Mouse (Mus musculus): ENCODE measurements at regions not wholly inside any gene's neighbourhood (a gene's known extent, or its start where the extent isn't known, plus 50 kb on each side); places are given as distances from the start of the nearest gene placed in this dataset.
"Not testable (repeated sequence)": the region's sequence is repeated elsewhere in the genome, so short reads cannot be mapped to it uniquely, and the experiment has no call there.

- Histone ChIP-seq H3K36me3 (no peaks in the 10 kb centered on the region), H3K4me1 (replicated peaks) (no peaks in the 10 kb centered on the region), H3K9me3 (replicated peaks) (no peaks in the 10 kb centered on the region), H3K9ac (no peak overlapping the region), H3K4me3 (replicated peaks) (no peak overlapping the region), H3K27ac (no peak overlapping the region), H3K27me3 (no peaks in the 10 kb centered on the region), H3K4me2 (no peak overlapping the region)
- no peak for ATAC-seq (ENCODE audit: low read depth)
- WGBS (ENCODE audit: insufficient replicate concordance) = 79% methylated on average over 4 of the region's 4 CpGs
- no peak for DNase-seq
Measured at GRCm38 (mm10) chr3:41504867-41505266, 50.7 kb upstream of the Jade1 start.

GRCm38 (mm10) chr3:41502161-41502560 is 53.4 kb upstream of the Jade1 start:
- 55% methylated on average over 3 of the region's 3 CpGs for WGBS (ENCODE audit: insufficient replicate concordance)
- no peak overlapping the region for H3K4me3 ChIP-seq (replicated peaks)

DNA sequence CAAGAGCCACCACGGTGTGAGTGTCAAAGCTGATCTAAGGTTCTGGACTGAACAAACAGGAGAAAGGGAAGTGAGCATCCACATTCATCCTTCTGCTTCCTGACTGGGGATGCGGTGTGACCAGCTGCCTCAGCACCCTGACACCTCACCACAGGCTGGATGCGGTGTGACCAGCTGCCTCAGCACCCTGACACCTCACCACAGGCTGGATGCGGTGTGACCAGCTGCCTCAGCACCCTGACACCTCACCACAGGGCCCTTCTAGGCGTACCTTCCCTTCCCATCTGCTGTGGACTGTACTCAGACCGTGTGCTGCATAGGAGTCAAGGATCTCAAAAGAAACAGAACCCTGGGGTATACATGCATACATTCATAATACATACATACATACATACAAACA is 53.9 kb upstream of the Jade1 start:
- not testable (repeated sequence) for H3K27ac ChIP-seq; H3K4me3 ChIP-seq (replicated peaks); H3K36me3 ChIP-seq; H3K9me3 ChIP-seq (replicated peaks); H3K27me3 ChIP-seq; ATAC-seq (ENCODE audit: low read depth); H3K4me2 ChIP-seq; DNase-seq; H3K9ac ChIP-seq; H3K4me1 ChIP-seq (replicated peaks)
- 31% methylated on average over 6 of the region's 6 CpGs for WGBS (ENCODE audit: insufficient replicate concordance)

More at GRCm38 (mm10) chr3:41502161-41502560, 53.4 kb upstream of the Jade1 start:
- H3K27ac ChIP-seq = no peak overlapping the region
- DNase-seq = no peak
- H3K4me1 ChIP-seq (replicated peaks) = no peaks in the 10 kb centered on the region
- no peak overlapping the region for H3K4me2 ChIP-seq
- no peaks in the 10 kb centered on the region for H3K27me3 ChIP-seq
- ATAC-seq (ENCODE audit: low read depth) = no peak
- no peaks in the 10 kb centered on the region for H3K36me3 ChIP-seq
- no peak overlapping the region for H3K9ac ChIP-seq
- no peaks in the 10 kb centered on the region for H3K9me3 ChIP-seq (replicated peaks)

DNA sequence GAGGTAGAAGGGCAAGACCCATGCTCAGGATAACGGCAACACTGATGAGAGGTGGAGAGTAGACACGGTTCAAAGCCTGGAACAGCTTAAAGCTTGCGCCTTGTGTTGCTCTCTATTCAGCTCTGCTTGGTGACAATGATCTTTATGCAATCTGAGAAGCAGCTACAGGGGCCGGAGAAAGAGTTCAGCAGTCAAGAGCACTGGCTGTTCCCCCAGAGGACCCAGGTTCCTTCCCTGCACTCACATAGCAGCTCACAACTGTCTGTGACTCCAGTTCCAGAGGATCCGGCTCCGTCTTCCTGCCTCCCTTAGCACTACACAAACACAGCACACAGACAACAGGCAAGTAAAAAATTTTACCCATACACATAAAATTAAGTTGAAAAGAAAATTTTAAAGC is 54.4 kb upstream of the Jade1 start:
- no peak overlapping the region for H3K4me3 ChIP-seq (replicated peaks)
- no peaks in the 10 kb centered on the region for H3K36me3 ChIP-seq
- H3K27me3 ChIP-seq = no peaks in the 10 kb centered on the region
- no peaks in the 10 kb centered on the region for H3K9me3 ChIP-seq (replicated peaks)
- no peak overlapping the region for H3K9ac ChIP-seq
- no peak for ATAC-seq (ENCODE audit: low read depth)
- DNase-seq = no peak
- H3K27ac ChIP-seq = no peak overlapping the region
- H3K4me1 ChIP-seq (replicated peaks) = no peaks in the 10 kb centered on the region
- H3K4me2 ChIP-seq = no peak overlapping the region
- 67% methylated on average over 6 of the region's 6 CpGs for WGBS (ENCODE audit: insufficient replicate concordance)

DNA sequence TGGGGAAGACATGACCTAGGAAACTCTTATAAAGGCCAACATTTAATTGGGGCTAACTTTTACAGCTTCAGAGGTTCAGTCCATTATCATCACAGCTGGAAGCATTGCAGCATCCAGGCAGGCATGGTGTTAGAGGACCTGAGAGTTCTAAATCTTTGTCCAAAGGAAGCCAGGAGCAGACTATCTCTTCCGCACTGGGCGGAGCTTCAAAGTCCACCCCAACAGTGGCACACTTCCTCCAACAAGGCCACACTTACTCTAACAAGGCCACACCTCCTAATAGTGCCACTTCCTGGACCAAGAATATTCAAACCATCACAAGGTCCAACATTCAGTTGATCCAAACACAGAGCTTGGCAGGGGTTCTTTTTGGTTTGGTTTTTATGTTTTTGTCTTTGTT is 55.9 kb upstream of the Jade1 start:
- Histone ChIP-seq H3K4me2 (no peak overlapping the region), H3K27me3 (no peaks in the 10 kb centered on the region), H3K9me3 (replicated peaks) (no peaks in the 10 kb centered on the region), H3K36me3 (no peaks in the 10 kb centered on the region), H3K4me1 (replicated peaks) (no peaks in the 10 kb centered on the region), H3K27ac (no peak overlapping the region), H3K4me3 (replicated peaks) (no peak overlapping the region), H3K9ac (no peak overlapping the region)
- no peak for DNase-seq
- WGBS (ENCODE audit: insufficient replicate concordance) = 72% methylated on average over 2 of the region's 2 CpGs
- no peak for ATAC-seq (ENCODE audit: low read depth)

DNA sequence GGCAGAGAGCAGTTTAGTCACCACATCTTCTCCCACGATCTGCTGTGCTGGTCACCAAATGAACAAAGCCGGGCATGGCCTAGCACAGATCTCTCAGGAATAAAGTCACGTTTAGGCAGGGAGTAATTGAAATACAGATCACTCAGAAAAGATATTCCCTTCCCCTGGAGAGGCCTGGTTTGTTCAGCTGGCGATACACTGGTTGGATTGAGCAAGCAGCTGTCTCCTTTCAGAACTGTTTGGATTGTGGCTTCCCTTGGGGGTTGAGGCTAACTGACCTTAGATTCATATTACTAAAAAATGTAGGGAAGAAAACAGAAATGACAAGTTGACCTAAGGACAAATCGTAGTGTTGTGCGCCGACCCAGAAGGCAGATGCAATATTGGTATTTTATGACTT is 56.7 kb upstream of the Jade1 start:
- Histone ChIP-seq H3K4me1 (replicated peaks) (no peaks in the 10 kb centered on the region), H3K36me3 (no peaks in the 10 kb centered on the region), H3K4me3 (replicated peaks) (no peak overlapping the region), H3K27me3 (no peaks in the 10 kb centered on the region), H3K9me3 (replicated peaks) (no peaks in the 10 kb centered on the region), H3K4me2 (no peak overlapping the region), H3K9ac (no peak overlapping the region), H3K27ac (no peak overlapping the region)
- WGBS (ENCODE audit: insufficient replicate concordance) = 69% methylated on average over 7 of the region's 7 CpGs
- DNase-seq (no peak), ATAC-seq (ENCODE audit: low read depth) (no peak)

DNA sequence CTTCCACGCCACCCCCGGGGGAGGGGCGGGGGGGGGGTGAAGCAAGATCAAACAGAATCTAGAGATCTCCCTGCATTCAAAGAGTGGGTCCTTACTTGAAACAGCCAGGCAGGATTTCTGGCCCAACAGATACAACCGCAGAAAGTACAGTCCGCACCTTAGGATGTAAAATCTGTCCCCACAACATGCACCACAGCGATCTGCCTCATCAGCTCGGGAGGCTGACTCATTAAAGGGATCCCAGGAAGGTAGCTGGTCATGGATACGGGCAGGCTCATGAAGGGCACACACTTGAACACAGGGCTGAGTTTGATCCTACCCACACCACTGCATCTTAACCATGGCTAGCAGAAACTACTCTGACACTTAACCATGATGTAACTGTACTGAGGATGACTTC is 57.8 kb upstream of the Jade1 start:
- WGBS (ENCODE audit: insufficient replicate concordance) = 46% methylated on average over 8 of the region's 8 CpGs
- Histone ChIP-seq H3K4me1 (replicated peaks) (no peaks in the 10 kb centered on the region), H3K9me3 (replicated peaks) (no peaks in the 10 kb centered on the region), H3K4me3 (replicated peaks) (no peak overlapping the region), H3K9ac (no peak overlapping the region), H3K36me3 (no peaks in the 10 kb centered on the region), H3K27ac (no peak overlapping the region), H3K27me3 (no peaks in the 10 kb centered on the region), H3K4me2 (no peak overlapping the region)
- DNase-seq (no peak), ATAC-seq (ENCODE audit: low read depth) (no peak)

DNA sequence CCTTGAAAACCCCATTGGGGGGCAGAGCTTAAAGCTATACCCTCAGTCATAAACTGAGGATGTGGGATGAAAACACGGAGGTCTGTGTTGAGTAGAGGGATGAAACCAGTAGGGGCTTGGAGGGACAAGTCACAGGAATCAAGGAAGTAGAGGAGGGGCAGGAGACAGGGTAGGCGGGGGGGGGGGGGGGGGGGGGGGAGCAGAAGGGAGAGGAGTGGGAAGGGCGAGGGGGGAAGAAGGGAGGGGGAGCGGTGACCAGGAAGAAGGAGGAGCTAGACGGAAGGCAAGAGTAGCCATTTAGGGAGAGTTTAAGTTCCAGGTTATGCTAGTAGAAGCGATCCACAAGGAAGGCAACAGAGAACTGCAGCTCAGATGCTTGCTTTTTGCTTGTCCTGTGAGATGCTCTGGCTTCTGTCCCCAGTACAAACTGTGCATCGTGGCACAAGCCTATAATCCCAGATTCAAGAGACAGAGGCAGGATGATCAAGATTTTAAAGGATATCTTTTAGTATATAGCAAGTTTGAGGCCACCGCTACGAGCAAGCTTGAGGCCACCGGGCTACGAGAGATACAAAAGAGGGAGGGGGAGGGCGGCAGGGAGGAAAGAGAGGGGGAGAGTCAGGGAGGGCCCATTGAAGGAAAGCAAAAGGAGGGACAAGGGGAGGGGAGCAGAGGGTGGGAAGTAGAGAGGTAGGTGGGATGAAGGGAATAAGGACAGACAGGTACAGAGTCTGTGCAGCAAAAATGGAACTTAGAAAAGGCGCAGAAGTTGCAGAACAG is 58.4 kb upstream of the Jade1 start:
- no peaks in the 10 kb centered on the region for H3K9me3 ChIP-seq (replicated peaks)
- DNase-seq = no peak
- H3K27ac ChIP-seq = no peak overlapping the region
- H3K9ac ChIP-seq = no peak overlapping the region
- H3K4me1 ChIP-seq (replicated peaks) = no peaks in the 10 kb centered on the region
- no peak overlapping the region for H3K4me3 ChIP-seq (replicated peaks)
- H3K36me3 ChIP-seq = no peaks in the 10 kb centered on the region
- 0 out of 2 replicates have a peak overlapping the region, but pooled peaks have one; percentile 17 for H3K4me2 ChIP-seq
- ATAC-seq (ENCODE audit: low read depth) = no peak
- no peaks in the 10 kb centered on the region for H3K27me3 ChIP-seq
- WGBS (ENCODE audit: insufficient replicate concordance) = 27% methylated on average over 11 of the region's 13 CpGs

DNA sequence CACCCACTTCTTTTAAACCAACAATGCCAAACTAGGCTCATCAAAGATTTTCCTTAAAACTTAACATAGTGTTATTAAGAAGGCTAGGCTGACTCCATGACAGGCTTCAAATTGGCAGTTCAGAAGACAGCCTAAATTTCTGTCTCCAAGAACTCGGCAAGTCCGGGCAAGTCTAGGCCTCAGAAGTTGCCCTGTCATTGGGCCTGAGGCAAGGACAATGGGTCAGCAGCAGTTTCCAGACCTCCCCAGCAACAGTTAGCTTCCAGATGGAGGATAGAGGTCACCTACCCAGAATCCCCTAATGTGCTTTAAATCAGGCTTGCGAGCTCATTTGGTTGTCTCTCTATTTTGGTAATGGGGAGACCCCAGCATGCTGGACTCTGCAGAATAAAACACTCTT is 59.6 kb upstream of the Jade1 start:
- H3K36me3 ChIP-seq = no peaks in the 10 kb centered on the region
- DNase-seq (no peak), ATAC-seq (ENCODE audit: low read depth) (no peak)
- no peak overlapping the region for H3K4me3 ChIP-seq (replicated peaks)
- H3K4me1 ChIP-seq (replicated peaks) = no peaks in the 10 kb centered on the region
- H3K27me3 ChIP-seq = no peaks in the 10 kb centered on the region
- 68% methylated on average over 3 of the region's 3 CpGs for WGBS (ENCODE audit: insufficient replicate concordance)
- H3K4me2 ChIP-seq = no peak overlapping the region
- no peak overlapping the region for H3K27ac ChIP-seq
- no peaks in the 10 kb centered on the region for H3K9me3 ChIP-seq (replicated peaks)
- H3K9ac ChIP-seq = no peak overlapping the region

DNA sequence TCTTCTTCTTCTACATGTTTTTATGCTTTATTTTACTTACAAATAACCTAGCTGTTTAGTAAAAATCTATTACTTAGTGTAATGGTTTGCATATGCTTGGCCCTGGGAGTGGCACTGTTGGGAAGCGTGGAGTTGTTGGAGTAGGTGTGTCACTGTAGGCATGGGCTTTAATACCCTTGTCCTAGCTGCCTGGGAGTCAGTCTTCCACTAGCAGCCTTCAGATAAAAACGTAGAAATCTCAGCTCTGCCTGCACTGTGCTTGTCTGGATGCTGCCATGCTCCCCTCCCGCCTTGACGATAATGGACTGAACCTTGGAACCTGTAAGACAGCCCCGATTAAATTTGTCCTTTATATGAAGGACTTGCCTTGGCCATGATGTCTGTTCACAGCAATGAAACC is 60.4 kb upstream of the Jade1 start:
- Histone ChIP-seq H3K4me2 (no peak overlapping the region), H3K9me3 (replicated peaks) (no peaks in the 10 kb centered on the region), H3K9ac (no peak overlapping the region), H3K27ac (no peak overlapping the region), H3K4me3 (replicated peaks) (no peak overlapping the region), H3K36me3 (no peaks in the 10 kb centered on the region), H3K27me3 (no peaks in the 10 kb centered on the region), H3K4me1 (replicated peaks) (no peaks in the 10 kb centered on the region)
- 66% methylated on average over 5 of the region's 5 CpGs for WGBS (ENCODE audit: insufficient replicate concordance)
- ATAC-seq (ENCODE audit: low read depth) (no peak), DNase-seq (no peak)

- no peak overlapping the region for H3K4me3 ChIP-seq (replicated peaks)
Measured at GRCm38 (mm10) chr3:41493472-41493871, 62.1 kb upstream of the Jade1 start.

DNA sequence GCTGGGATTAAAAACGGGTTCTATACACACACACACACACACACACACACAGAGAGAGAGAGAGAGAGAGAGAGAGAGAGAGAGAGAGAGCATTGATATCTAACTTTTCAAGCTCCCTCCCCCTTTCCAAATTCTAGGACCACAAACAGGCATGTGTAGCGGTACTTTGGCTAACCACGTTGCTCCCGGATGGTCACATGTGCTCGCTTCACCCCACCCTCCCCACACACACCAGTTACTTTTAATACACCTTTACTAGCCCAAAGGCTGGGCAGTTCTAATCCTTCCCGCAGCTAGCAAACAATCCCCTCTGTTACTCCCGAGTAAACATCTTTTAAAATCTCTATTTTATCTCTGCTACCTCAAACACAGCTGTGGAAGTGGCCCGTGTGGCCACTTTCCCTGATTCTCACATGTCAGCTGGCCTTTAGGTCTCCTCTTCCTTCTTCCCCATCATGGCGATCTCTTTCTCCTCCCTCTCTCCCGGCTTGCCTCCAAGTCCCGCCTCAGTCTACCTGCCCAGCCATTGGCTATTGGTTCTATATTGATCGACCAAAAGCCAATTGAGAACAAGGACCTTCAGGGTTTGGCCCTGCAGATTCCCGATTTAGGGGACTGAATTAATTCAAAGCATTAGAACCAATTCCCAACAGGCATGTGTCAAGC is 62.7 kb upstream of the Jade1 start:
- Histone ChIP-seq H3K4me1 (replicated peaks) (no peaks in the 10 kb centered on the region), H3K9ac (no peak overlapping the region), H3K9me3 (replicated peaks) (no peaks in the 10 kb centered on the region), H3K4me2 (no peak overlapping the region), H3K36me3 (no peaks in the 10 kb centered on the region), H3K27ac (no peak overlapping the region), H3K4me3 (replicated peaks) (no peak overlapping the region), H3K27me3 (no peaks in the 10 kb centered on the region)
- WGBS (ENCODE audit: insufficient replicate concordance) = 60% methylated on average over 13 of the region's 13 CpGs
- no peak for DNase-seq
- no peak for ATAC-seq (ENCODE audit: low read depth)

More at GRCm38 (mm10) chr3:41493472-41493871, 62.1 kb upstream of the Jade1 start:
- H3K36me3 ChIP-seq = no peaks in the 10 kb centered on the region
- H3K4me1 ChIP-seq (replicated peaks) = no peaks in the 10 kb centered on the region
- ATAC-seq (ENCODE audit: low read depth) (no peak), DNase-seq (no peak)
- no peaks in the 10 kb centered on the region for H3K9me3 ChIP-seq (replicated peaks)
- no peaks in the 10 kb centered on the region for H3K27me3 ChIP-seq
- no peak overlapping the region for H3K4me2 ChIP-seq
- H3K27ac ChIP-seq = no peak overlapping the region
- WGBS (ENCODE audit: insufficient replicate concordance) = 74% methylated on average over 7 of the region's 7 CpGs
- H3K9ac ChIP-seq = no peak overlapping the region

Measured in liver, embryonic 13.5 days (tissue).